Mouse (Mus musculus): ENCODE results near the gene Tnnc2. TPM values are rescaled to one million over a fixed set of nuclear protein-coding genes. Genes with fewer than 3 reads are reported as not detected.
A peak's percentile ranks its signal among the peaks of the same experiment; 100 is the strongest.
"Not testable (repeated sequence)": the region's sequence is repeated elsewhere in the genome, so short reads cannot be mapped to it uniquely, and the experiment has no call there.

The Tnnc2 gene
- total RNA-seq, 2 experiments from 2014 or later = not detected

GRCm38 (mm10) chr2:164798554-164798953, 18.8 kb upstream of the Tnnc2 start:
- DNase-seq (ENCODE audit: low spot score in 2 of 2) = not testable (repeated sequence)

DNA sequence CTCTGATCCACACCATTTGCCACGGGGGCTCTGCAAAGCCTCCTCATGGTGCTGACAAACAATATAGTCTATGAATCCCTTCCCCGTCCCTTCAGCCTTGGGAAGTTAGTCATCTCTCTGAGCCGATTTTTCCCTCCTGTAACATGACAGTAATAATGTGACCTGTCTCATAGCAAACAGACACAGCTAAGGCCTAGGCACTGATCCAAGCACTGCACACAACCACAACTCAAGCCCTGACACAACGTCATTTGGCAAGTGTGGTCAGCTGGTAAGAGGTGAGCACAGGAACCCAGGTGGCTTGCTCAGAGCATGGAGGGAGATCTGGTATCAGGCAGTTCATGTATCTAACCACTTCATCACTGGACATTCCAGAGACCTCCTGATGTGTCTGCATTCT, 16.1 kb upstream of the Tnnc2 start:
- no peak for DNase-seq (ENCODE audit: low spot score in 2 of 2)

GRCm38 (mm10) chr2:164794293-164794692, 14.5 kb upstream of the Tnnc2 start:
- peak; percentile 68 to 94 for DNase-seq (ENCODE audit: low spot score in 2 of 2)

GRCm38 (mm10) chr2:164793772-164794171, 14.0 kb upstream of the Tnnc2 start:
- DNase-seq (ENCODE audit: low spot score in 2 of 2) = no peak

- DNase-seq (ENCODE audit: low spot score in 2 of 2) = peak in 1 of 2 experiments; percentile 69
Measured at GRCm38 (mm10) chr2:164793236-164793635, 13.5 kb upstream of the Tnnc2 start.

GRCm38 (mm10) chr2:164792400-164793190, 12.8 kb upstream of the Tnnc2 start:
- DNase-seq (ENCODE audit: low spot score in 2 of 2) = no peak

- DNase-seq (ENCODE audit: low spot score in 2 of 2) = no peak
Measured at GRCm38 (mm10) chr2:164791841-164792261, 12.1 kb upstream of the Tnnc2 start.

GRCm38 (mm10) chr2:164790451-164790850, 10.7 kb upstream of the Tnnc2 start:
- DNase-seq (ENCODE audit: low spot score in 2 of 2) = no peak

- no peak for DNase-seq (ENCODE audit: low spot score in 2 of 2)
Measured at GRCm38 (mm10) chr2:164788411-164788810, 8.6 kb upstream of the Tnnc2 start.

- DNase-seq (ENCODE audit: low spot score in 2 of 2) = no peak
Measured at GRCm38 (mm10) chr2:164787779-164788178, 8.0 kb upstream of the Tnnc2 start.

DNA sequence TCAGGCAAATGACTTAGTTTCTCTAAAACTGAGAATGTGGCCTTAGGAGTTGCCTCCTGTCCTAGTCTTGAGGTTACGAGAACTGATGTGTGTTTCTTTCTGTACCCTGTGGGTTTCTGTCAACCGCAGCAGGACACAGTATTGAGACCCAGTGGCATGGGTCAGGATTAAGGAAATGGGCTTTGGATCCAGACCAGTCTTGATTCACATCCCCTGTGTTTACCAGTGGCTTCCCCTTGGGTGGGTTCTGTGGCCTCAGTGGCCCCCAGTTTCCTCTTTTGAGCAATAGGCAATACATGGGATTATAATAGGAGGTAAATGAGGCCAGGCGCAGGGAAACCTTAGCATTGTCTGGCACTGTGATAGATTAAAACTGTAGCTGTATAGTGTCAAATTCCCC, 7.3 kb upstream of the Tnnc2 start:
- no peak for DNase-seq (ENCODE audit: low spot score in 2 of 2)

GRCm38 (mm10) chr2:164786388-164786885, 6.7 kb upstream of the Tnnc2 start:
- no peak for DNase-seq (ENCODE audit: low spot score in 2 of 2)

GRCm38 (mm10) chr2:164785481-164786387, 6.0 kb upstream of the Tnnc2 start, which contains the start of gene Snx21:
TSS of gene Snx21 (plus strand) at chr2:164785823.
- peak; percentile 85 to 90 for DNase-seq (ENCODE audit: low spot score in 2 of 2)

GRCm38 (mm10) chr2:164784869-164785420, 5.2 kb upstream of the Tnnc2 start:
- no peak for DNase-seq (ENCODE audit: low spot score in 2 of 2)

GRCm38 (mm10) chr2:164783926-164784581, 4.3 kb upstream of the Tnnc2 start:
- no peak for DNase-seq (ENCODE audit: low spot score in 2 of 2)

GRCm38 (mm10) chr2:164781876-164782275, 2.1 kb upstream of the Tnnc2 start:
- DNase-seq (ENCODE audit: low spot score in 2 of 2) = no peak

DNA sequence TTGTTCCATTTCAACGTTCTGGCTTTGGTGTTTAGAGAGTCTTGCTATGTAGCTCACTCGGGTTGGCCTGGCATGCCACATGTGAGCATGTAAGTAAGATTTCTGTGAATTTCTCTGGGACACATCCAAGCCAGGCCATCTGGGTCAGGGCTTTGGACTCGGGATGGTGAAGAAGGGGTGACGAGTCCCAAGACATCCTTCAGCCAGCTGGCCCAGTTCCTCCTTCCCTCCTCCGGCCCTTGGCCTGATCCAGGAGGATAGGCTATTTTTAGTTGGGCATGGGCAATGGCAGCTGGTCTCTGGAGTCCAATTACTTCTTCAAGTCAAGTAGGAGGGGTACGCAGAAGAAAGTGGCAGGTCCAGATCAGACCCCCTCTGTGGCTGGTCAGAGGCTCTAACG, 958 bp downstream of the Tnnc2 start:
- no peak for DNase-seq (ENCODE audit: low spot score in 2 of 2)

GRCm38 (mm10) chr2:164778015-164778287, 1.8 kb downstream of the Tnnc2 start:
- DNase-seq (ENCODE audit: low spot score in 2 of 2) = no peak

DNA sequence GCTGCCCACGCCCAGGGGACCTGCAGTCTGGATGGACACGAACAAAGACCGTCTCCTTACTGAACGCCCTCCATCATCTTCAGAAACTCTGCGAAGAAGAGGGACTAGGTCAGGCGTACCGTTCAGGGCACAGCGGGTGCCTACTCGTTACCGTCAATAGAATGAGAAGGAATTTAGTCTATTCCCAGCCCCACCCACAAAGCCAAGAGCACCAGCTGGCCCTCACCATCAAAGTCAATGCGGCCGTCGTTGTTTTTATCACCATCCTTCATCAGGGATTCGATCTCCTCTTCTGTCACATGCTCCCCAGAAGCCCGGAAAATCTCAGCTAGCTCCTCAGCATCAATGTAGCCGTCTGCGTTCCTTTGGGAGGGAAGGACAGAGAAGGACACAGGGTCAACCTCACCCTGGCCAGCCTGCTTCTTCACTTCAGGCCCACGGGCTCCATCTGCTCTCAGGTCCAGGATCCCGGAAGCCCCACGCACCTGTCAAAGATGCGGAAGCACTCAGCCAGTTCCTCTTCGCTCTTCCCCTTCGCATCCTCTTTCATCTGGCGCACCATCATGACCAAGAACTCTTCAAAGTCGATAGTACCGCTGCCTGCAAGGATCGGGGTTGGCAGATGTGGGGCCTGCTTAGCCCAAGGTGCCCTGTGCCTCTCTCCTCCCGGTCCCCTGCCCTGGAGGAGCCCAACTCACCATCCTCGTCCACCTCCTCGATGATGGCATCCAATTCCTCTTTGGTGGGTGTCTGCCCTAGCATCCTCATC, 2.3 kb downstream of the Tnnc2 start:
- DNase-seq (ENCODE audit: low spot score in 2 of 2) = no peak

GRCm38 (mm10) chr2:164776801-164777200, 3.0 kb downstream of the Tnnc2 start:
- DNase-seq (ENCODE audit: low spot score in 2 of 2) = no peak

All from layer of hippocampus, adult 18-20 months (tissue).